Comparison of ENCODE assay signal across 20 mouse cellular contexts in the genomic region with DNA sequence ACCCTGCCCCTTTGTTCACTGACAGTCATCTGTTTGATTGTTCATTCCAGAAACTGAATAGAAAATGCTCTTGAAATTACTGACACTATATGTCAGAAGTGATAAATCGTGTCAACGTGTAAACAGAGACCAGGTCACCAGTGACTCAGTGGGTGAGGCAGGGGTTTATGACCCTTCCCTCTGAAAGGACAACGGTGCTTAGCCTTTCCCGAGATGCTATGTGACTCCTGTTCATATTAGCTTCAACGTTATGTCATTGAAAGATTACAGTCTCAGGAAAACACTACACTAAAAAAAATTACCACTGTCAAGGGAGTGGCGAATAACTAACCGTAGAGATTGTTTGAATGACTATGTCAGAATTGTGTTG.
DNase-seq lines count a peak whose midpoint lies in the region; ATAC-seq and TF ChIP-seq lines count a peak whose summit lies in the region.
"Had no signal": no experiment of that assay in that cellular context is flagged by ENCODE, and none has a peak within 500 bp of the region (broad histone marks: within the 10 kb centered on the region; RNA-seq: fewer than 3 reads in every experiment).

No protein-coding gene starts in this region.

- no peak overlapping the region for H3K4me3 ChIP-seq in kidney, embryonic 15.5 days (replicated peaks)
- no peak overlapping the region for H3K4me3 ChIP-seq in C2C12 (ENCODE audit: insufficient read depth, poor library complexity, severe bottlenecking)
- no peak overlapping the region for H3K4me3 ChIP-seq in embryonic facial prominence, embryonic 14.5 days (ENCODE audit: low read depth, low read length)
- H3K4me3 ChIP-seq in small intestine, adult 2 months (ENCODE audit: low read depth, low read length) = no peak overlapping the region
- H3K4me3 ChIP-seq in cerebellum, adult 2 months (replicated peaks; ENCODE audit: insufficient read depth, low read depth, low read length) = no peak overlapping the region
- H3K4me3 ChIP-seq in forebrain, embryonic 15.5 days = no peak overlapping the region
- H3K4me3 ChIP-seq: forebrain, embryonic 12.5 days; hindbrain, embryonic 15.5 days; limb, embryonic 15.5 days had no signal

- no peak overlapping the region for H3K9ac ChIP-seq in kidney, embryonic 15.5 days
- H3K9ac ChIP-seq in embryonic facial prominence, embryonic 14.5 days (ENCODE audit: low read depth, low read length) = no peak overlapping the region
- H3K9ac ChIP-seq in forebrain, embryonic 15.5 days (replicated peaks) = no peak overlapping the region
- H3K9ac ChIP-seq: forebrain, embryonic 12.5 days; hindbrain, embryonic 15.5 days; limb, embryonic 15.5 days; liver, postnatal 0 days had no signal

- H3K36me3 ChIP-seq in kidney, embryonic 15.5 days = no peaks in the 10 kb centered on the region
- H3K36me3 ChIP-seq in C2C12 (ENCODE audit: control insufficient read depth, insufficient read depth) = no peaks in the 10 kb centered on the region
- no peaks in the 10 kb centered on the region for H3K36me3 ChIP-seq in embryonic facial prominence, embryonic 14.5 days (ENCODE audit: control insufficient read depth, insufficient read depth, low read length)
- no peaks in the 10 kb centered on the region for H3K36me3 ChIP-seq in small intestine, adult 2 months (ENCODE audit: control insufficient read depth, insufficient read depth, low read length)
- H3K36me3 ChIP-seq in forebrain, embryonic 15.5 days = no peaks in the 10 kb centered on the region
- H3K36me3 ChIP-seq: forebrain, embryonic 12.5 days; hindbrain, embryonic 15.5 days; limb, embryonic 15.5 days had no signal

- no peaks in the 10 kb centered on the region for H3K79me2 ChIP-seq in C2C12 (ENCODE audit: control insufficient read depth, insufficient read depth)

- H3ac ChIP-seq in C2C12 (ENCODE audit: control insufficient read depth, insufficient read length, low read depth) = no peak overlapping the region

- TF ChIP-seq POLR2A in small intestine, adult 2 months (IDR thresholded peaks at IDR 0.05; ENCODE audit: low read depth, low read length) = no peak
- TF ChIP-seq POLR2A in cerebellum, adult 2 months (IDR thresholded peaks at IDR 0.05; ENCODE audit: borderline replicate concordance, insufficient read depth, low read length) = no peak

- TF ChIP-seq CTCF in C2C12 (IDR thresholded peaks at IDR 0.05; ENCODE audit: control insufficient read depth, insufficient read depth, insufficient read length) = no peak
- no peak for TF ChIP-seq CTCF in small intestine, adult 2 months (IDR thresholded peaks at IDR 0.05; ENCODE audit: extremely low read depth, insufficient read length, insufficient replicate concordance, low read depth, low read length)
- TF ChIP-seq CTCF in cerebellum, adult 2 months (IDR thresholded peaks at IDR 0.05; ENCODE audit: borderline replicate concordance, insufficient read depth, low read depth, low read length) = no peak

- ATAC-seq in kidney, embryonic 15.5 days (replicated peaks; ENCODE audit: low FRiP score) = peak; percentile 40
- no peak for ATAC-seq in embryonic facial prominence, embryonic 14.5 days (ENCODE audit: low read depth)
- ATAC-seq in forebrain, embryonic 15.5 days (replicated peaks) = no peak
- ATAC-seq: liver, postnatal 0 days; midbrain, embryonic 16.5 days had no signal

- H3K27me3 ChIP-seq in kidney, embryonic 15.5 days = no peaks in the 10 kb centered on the region
- no peaks in the 10 kb centered on the region for H3K27me3 ChIP-seq in C2C12 (ENCODE audit: control insufficient read depth, insufficient read depth, insufficient read length)
- H3K27me3 ChIP-seq in embryonic facial prominence, embryonic 14.5 days (replicated peaks; ENCODE audit: control insufficient read depth, insufficient read depth, low read length) = no peaks in the 10 kb centered on the region
- no peaks in the 10 kb centered on the region for H3K27me3 ChIP-seq in small intestine, adult 2 months (ENCODE audit: control insufficient read depth, insufficient read depth, low read length)
- no peaks in the 10 kb centered on the region for H3K27me3 ChIP-seq in cerebellum, adult 2 months (ENCODE audit: control insufficient read depth, insufficient read depth, low read length)
- no peaks in the 10 kb centered on the region for H3K27me3 ChIP-seq in forebrain, embryonic 15.5 days
- H3K27me3 ChIP-seq: forebrain, embryonic 12.5 days; hindbrain, embryonic 15.5 days; limb, embryonic 15.5 days had no signal

- H3K27ac ChIP-seq in kidney, embryonic 15.5 days = peak overlapping the region; percentile 79
- H3K27ac ChIP-seq in embryonic facial prominence, embryonic 14.5 days (replicated peaks; ENCODE audit: low read depth, low read length) = peak overlapping the region; percentile 74
- H3K27ac ChIP-seq in small intestine, adult 2 months (ENCODE audit: insufficient read depth, low read depth, low read length) = 0 out of 2 replicates have a peak overlapping the region, but pooled peaks have one; percentile 46
- H3K27ac ChIP-seq in cerebellum, adult 2 months (ENCODE audit: insufficient read depth, low read length) = no peak overlapping the region
- no peak overlapping the region for H3K27ac ChIP-seq in forebrain, embryonic 15.5 days (replicated peaks)
- H3K27ac ChIP-seq: forebrain, embryonic 12.5 days; hindbrain, embryonic 15.5 days; limb, embryonic 15.5 days had no signal

- H3K4me1 ChIP-seq in kidney, embryonic 15.5 days = peaks cover 32% of the 10 kb centered on the region
- peaks cover 20% of the 10 kb centered on the region; the same call in 1 of the 2 replicates for H3K4me1 ChIP-seq in embryonic facial prominence, embryonic 14.5 days (ENCODE audit: control insufficient read depth, insufficient read depth, low read length)
- H3K4me1 ChIP-seq in small intestine, adult 2 months (ENCODE audit: control insufficient read depth, insufficient read depth, insufficient read length, low read length) = no peaks in the 10 kb centered on the region
- H3K4me1 ChIP-seq in cerebellum, adult 2 months (ENCODE audit: control insufficient read depth, insufficient read depth, low read length) = no peaks in the 10 kb centered on the region
- H3K4me1 ChIP-seq in forebrain, embryonic 15.5 days = no peaks in the 10 kb centered on the region
- H3K4me1 ChIP-seq: forebrain, embryonic 12.5 days; limb, embryonic 15.5 days had no signal

- no peaks in the 10 kb centered on the region for H3K9me3 ChIP-seq in kidney, embryonic 15.5 days (replicated peaks)
- no peaks in the 10 kb centered on the region for H3K9me3 ChIP-seq in embryonic facial prominence, embryonic 14.5 days (ENCODE audit: control insufficient read depth, low read length)
- no peaks in the 10 kb centered on the region for H3K9me3 ChIP-seq in forebrain, embryonic 15.5 days
- H3K9me3 ChIP-seq: forebrain, embryonic 12.5 days; hindbrain, embryonic 15.5 days; limb, embryonic 15.5 days had no signal

- no peaks in the 10 kb centered on the region for H3K79me3 ChIP-seq in C2C12 (ENCODE audit: low read depth)

- H3K4me2 ChIP-seq in kidney, embryonic 15.5 days = no peak overlapping the region
- no peak overlapping the region for H3K4me2 ChIP-seq in embryonic facial prominence, embryonic 14.5 days (ENCODE audit: low read depth, low read length)
- H3K4me2 ChIP-seq in forebrain, embryonic 15.5 days (replicated peaks) = no peak overlapping the region
- H3K4me2 ChIP-seq: forebrain, embryonic 12.5 days; heart, embryonic 11.5 days; hindbrain, embryonic 15.5 days; limb, embryonic 15.5 days had no signal

- WGBS in kidney, embryonic 15.5 days = 25% methylated on average over 7 of the region's 7 CpGs
- 64% methylated on average over 7 of the region's 7 CpGs for WGBS in embryonic facial prominence, embryonic 14.5 days
- WGBS in small intestine, adult 2 months = 32% methylated on average over 7 of the region's 7 CpGs
- WGBS in cerebellum, adult 2 months = 76% methylated on average over 7 of the region's 7 CpGs
- 84% methylated on average over 7 of the region's 7 CpGs for WGBS in forebrain, embryonic 15.5 days

- DNase-seq in kidney, postnatal 25 days = no peak
- DNase-seq in embryonic facial prominence, embryonic 14.5 days (ENCODE audit: low spot score) = no peak
- DNase-seq in cerebellum, adult 2 months = no peak
- DNase-seq: adrenal gland, postnatal 36 days; cerebellum, adult 8-10 months; gastrocnemius, postnatal 36 days; heart, postnatal 14 days; kidney, postnatal 10 days; liver, postnatal 0 days; right cerebral cortex, postnatal 25 days; thymus, adult 18-20 months had no signal

TF ChIP-seq in C2C12, 6 proteins besides CTCF, POLR2A, EP300 and RAD21:
- TF ChIP-seq CEBPB (IDR thresholded peaks at IDR 0.05; ENCODE audit: low read depth) (no peak), FOSL1 (IDR thresholded peaks at IDR 0.05; ENCODE audit: insufficient read depth, low read length, poor library complexity, severe bottlenecking) (peak; percentile 34), USF1 (IDR thresholded peaks at IDR 0.05; ENCODE audit: low read depth) (no peak), MYOD1 (IDR thresholded peaks at IDR 0.05; ENCODE audit: control insufficient read depth, insufficient read length, low read depth) (no peak), MYOG (IDR thresholded peaks at IDR 0.05; ENCODE audit: control insufficient read depth, extremely low read depth, insufficient read length) (no peak), MAX (IDR thresholded peaks at IDR 0.05) (no peak)
TF ChIP-seq in C2C12: peak in this region for 1.

Comparison
In these comparisons a context has a peak if more than half of its experiments do, and no peak if none do; other contexts are left out.
1. H3K27ac ChIP-seq: peak in kidney, embryonic 15.5 days (single experiment), embryonic facial prominence, embryonic 14.5 days (single experiment) and small intestine, adult 2 months (single experiment); none in cerebellum, adult 2 months (single experiment) and forebrain, embryonic 15.5 days (single experiment).